Mouse (Mus musculus): Measurements from ENCODE around the gene Cwf19l1.
"Not testable (repeated sequence)": the region's sequence is repeated elsewhere in the genome, so short reads cannot be mapped to it uniquely, and the experiment has no call there.

Cwf19l1 gene

GRCm38 (mm10) chr19:44135072-44135959 is at the start of gene Cwf19l1:
TSS of gene Cwf19l1 (minus strand) at chr19:44135876.
- DNase-seq (ENCODE audit: low spot score) = peak; percentile 77

- no peak for DNase-seq (ENCODE audit: low spot score)
Measured at GRCm38 (mm10) chr19:44183968-44184367, 48.3 kb upstream of the Cwf19l1 start.

GRCm38 (mm10) chr19:44180502-44180901 is 44.8 kb upstream of the Cwf19l1 start:
- no peak for DNase-seq (ENCODE audit: low spot score)

- DNase-seq (ENCODE audit: low spot score) = no peak
Measured at GRCm38 (mm10) chr19:44176741-44177140, 41.1 kb upstream of the Cwf19l1 start.

GRCm38 (mm10) chr19:44174835-44175234 is 39.2 kb upstream of the Cwf19l1 start:
- no peak for DNase-seq (ENCODE audit: low spot score)

GRCm38 (mm10) chr19:44161515-44161914 is 25.8 kb upstream of the Cwf19l1 start:
- no peak for DNase-seq (ENCODE audit: low spot score)

- DNase-seq (ENCODE audit: low spot score) = no peak
Measured at GRCm38 (mm10) chr19:44159386-44159785, 23.7 kb upstream of the Cwf19l1 start.

- DNase-seq (ENCODE audit: low spot score) = no peak
Measured at GRCm38 (mm10) chr19:44157005-44157404, 21.3 kb upstream of the Cwf19l1 start.

- no peak for DNase-seq (ENCODE audit: low spot score)
Measured at GRCm38 (mm10) chr19:44153781-44154180, 18.1 kb upstream of the Cwf19l1 start.

GRCm38 (mm10) chr19:44148991-44149390 is 13.3 kb upstream of the Cwf19l1 start:
- DNase-seq (ENCODE audit: low spot score) = no peak

- no peak for DNase-seq (ENCODE audit: low spot score)
Measured at GRCm38 (mm10) chr19:44148345-44148744, 12.7 kb upstream of the Cwf19l1 start.

GRCm38 (mm10) chr19:44146951-44147350 is 11.3 kb upstream of the Cwf19l1 start:
- no peak for DNase-seq (ENCODE audit: low spot score)

- no peak for DNase-seq (ENCODE audit: low spot score)
Measured at GRCm38 (mm10) chr19:44146568-44146879, 10.8 kb upstream of the Cwf19l1 start.

GRCm38 (mm10) chr19:44145702-44146567 is 10.3 kb upstream of the Cwf19l1 start, which contains the start of gene Bloc1s2:
TSS of gene Bloc1s2 (minus strand) at chr19:44146446.
- DNase-seq (ENCODE audit: low spot score) = peak; percentile 88

- DNase-seq (ENCODE audit: low spot score) = no peak
Measured at GRCm38 (mm10) chr19:44144366-44144765, 8.7 kb upstream of the Cwf19l1 start.

GRCm38 (mm10) chr19:44135960-44136485 is 347 bp upstream of the Cwf19l1 start:
- no peak for DNase-seq (ENCODE audit: low spot score)

GRCm38 (mm10) chr19:44132917-44133316 is 2.8 kb downstream of the Cwf19l1 start:
- no peak for DNase-seq (ENCODE audit: low spot score)

GRCm38 (mm10) chr19:44128560-44128959 is 7.1 kb downstream of the Cwf19l1 start:
- no peak for DNase-seq (ENCODE audit: low spot score)

GRCm38 (mm10) chr19:44127729-44128497 is 7.8 kb downstream of the Cwf19l1 start:
- DNase-seq (ENCODE audit: low spot score) = no peak

GRCm38 (mm10) chr19:44121137-44121536 is 14.5 kb downstream of the Cwf19l1 start:
- no peak for DNase-seq (ENCODE audit: low spot score)

GRCm38 (mm10) chr19:44120686-44121085 is 15.0 kb downstream of the Cwf19l1 start:
- DNase-seq (ENCODE audit: low spot score) = not testable (repeated sequence)

GRCm38 (mm10) chr19:44117793-44118192 is 17.9 kb downstream of the Cwf19l1 start:
- DNase-seq (ENCODE audit: low spot score) = no peak
